Mouse (Mus musculus) ovary, adult 18-20 months (tissue): ENCODE measurements around the gene Fkbp8.

ENCODE experiments used
- DNase-seq: peaks from one replicate; pipeline ENCODE4 v3.0.0; 2022; ENCODE audit warnings: low spot score, mixed read lengths

The Fkbp8 gene

DNA sequence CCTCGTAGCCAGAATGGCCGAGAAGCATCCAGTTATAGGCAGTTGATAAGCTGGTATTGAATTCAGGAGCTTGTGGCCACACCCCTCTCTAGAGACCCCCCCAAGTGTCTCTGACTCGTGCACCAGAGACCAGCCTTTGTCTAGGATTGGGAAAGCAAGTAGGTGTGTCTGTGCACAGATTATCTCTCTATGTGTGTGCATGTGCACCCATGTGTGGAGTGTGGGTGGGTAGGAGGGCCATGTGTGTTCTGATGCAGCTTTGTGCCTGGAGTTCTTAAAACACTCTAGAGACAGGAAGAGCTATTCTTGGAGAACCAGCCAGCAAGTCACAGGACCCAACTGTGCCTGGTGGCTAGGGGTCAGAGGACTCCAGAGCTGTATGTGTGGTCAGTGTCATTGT, 33.0 kb downstream of the Fkbp8 start:
- DNase-seq = no peak

DNA sequence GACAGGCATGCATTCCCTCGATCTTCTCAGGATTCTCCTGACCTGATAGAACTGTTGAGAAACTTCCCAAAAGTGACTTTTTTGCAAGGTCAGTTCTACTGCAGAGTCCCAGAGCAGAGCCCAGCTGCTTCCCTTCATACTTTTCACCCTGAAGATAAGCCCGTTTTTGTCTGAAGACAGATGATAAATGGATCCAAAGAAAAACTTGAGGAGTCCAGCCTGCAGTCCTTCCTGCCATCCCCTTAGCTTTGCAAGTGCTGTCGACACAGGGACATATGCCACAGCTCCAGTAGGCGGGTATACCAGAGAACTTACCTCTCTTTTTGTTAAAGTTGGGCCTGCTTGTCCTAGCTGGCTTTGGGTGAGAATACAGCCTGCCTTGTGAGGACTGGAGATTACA, 33.8 kb downstream of the Fkbp8 start:
- no peak for DNase-seq

DNA sequence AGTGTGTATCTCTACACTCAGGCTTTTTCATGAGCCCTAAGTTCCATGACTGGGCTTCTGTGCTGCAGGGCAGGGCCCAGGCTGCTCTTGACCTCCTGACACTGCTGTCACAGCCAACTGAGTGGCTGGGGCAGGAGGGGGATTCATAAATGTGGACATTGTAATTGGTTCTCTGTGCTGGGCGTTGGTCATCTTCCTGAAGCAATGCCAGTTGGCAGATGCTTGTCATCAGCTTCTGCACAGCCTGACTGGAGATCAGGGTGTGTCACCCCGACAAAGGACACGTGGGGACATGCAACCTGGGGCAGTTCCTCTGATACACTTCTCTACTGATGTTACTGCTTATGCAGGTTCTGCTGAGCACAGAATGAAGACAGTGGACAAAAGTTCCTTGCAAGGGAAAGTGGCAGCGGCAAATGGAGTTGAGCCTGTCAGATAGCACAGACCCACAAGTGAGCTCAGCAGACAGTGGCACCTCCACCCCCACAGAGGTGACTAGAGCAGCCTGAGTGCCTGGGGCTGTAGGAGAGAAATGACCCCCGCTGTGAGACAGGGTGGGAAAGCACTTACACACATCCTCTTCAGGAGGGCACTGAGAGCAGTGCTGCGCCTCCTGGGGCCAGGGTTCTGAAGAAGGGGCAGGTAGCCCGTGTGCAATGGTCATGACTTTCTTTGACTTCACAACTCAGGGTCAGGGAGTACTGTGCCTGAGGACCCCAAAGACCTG, 34.4 kb downstream of the Fkbp8 start:
- DNase-seq = no peak

DNA sequence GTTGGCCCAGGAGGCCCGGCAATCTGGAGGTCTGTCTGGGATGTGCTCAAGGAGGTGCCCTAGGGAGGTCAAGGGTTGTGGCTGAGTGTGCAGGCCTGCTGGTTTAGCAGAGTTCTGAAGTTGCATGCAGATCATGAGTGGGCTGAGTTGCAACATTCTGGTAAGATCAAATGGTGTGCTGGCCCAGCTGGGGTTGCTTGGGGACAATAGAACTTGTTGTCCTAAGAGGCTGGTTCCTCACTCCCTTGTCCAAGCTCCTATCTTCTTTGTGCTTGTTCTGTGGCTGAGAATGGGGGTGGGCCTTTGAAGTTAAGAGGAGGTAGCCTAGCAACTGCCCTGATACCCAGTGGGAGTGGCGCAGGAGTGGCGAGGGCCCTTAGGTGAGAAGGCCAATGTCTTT, 35.3 kb downstream of the Fkbp8 start:
- no peak for DNase-seq

DNA sequence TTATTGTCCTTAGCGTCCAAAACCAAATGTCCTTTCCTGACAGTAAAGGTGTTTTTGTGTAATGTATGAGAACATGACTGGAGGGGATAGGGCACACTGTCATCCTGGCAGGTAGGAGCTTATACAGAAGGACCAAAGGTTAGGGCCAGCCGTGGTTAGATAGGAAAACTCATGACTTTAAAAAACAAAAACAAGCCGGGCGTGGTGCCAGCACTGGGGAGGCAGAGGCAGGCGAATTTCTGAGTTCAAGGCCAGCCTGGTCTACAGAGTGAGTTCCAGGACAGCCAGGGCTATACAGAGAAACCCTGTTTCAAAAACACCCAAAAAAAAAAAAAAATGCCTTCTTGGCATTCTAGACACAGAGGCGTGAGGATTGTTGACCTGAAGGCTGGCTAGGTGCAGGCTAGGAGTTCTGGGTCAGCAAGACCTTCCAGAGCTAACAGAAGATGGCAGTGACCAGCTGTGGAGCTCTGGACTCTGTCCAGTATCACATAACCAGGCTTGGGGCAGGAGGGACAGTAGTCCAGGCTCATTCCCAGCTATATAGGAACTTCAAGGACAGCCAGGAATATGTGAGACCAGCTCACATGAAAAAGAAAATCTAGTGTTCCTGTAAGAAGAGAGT, 36.4 kb downstream of the Fkbp8 start:
- DNase-seq = no peak

DNA sequence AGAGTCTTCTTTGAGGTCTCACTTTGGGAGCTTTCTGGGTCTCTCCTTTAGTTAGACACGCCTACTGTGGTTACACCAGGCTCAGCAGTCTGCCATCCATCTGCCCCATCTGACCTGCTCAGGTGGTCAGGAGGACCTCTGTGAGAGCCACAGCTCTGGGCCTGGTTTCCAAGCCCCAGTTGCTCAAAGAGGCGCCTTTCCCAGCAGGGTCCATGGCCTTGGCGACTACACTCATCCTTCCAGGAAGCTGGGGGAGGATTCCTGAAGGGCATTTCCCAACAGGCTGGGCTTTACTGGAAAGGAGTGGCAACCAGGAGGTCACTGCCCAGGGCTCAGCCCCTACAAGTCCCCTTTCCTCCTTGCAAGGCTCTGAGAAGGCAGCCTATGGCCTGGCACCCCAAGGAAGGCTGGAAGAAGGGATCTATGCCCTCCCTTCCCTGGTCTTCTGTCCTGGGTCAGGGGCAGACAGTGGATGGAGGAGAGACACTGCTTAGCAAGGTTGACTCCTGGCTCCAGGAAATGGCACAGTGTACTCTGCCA, 37.2 kb downstream of the Fkbp8 start:
- DNase-seq = no peak

DNA sequence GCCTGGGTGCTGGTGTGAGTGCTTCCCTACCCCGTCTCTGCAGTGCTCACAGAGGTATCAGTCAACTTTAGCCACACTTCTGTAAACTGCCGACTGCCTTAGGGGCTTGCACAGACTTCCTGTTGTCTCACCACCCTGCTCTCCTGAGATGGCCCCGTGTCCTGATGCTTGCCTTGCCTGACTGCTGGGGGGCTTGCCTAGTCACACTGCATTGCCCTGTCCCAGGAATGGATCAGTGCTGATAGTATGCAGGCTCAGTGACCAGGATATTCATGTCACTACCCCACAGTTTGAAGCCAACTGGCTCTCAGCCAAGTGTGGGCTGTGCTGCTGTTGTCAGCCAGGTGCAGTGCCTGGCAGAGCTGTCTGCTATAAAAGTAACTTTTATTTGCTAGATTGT, 38.0 kb downstream of the Fkbp8 start:
- no peak for DNase-seq

DNA sequence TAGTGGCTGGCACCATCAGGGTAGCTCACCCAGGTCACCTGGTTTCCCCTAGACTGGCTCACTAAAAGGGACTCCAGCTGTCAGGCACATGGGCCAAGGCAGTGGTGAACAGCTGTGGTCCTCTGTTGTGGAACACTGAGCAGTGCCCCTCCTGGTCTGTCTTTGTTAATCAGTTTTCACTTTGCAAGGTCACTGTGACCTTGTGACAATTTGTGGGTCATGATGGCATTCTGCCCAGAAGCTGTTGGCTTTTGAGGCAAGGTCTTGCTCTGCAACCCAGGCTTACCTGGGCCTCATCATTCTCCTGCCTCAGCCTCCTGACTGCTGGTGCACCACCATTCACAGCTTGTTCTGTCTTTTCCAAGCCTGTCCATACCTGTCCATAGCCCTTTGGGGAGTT, 42.8 kb downstream of the Fkbp8 start:
- DNase-seq = no peak

DNA sequence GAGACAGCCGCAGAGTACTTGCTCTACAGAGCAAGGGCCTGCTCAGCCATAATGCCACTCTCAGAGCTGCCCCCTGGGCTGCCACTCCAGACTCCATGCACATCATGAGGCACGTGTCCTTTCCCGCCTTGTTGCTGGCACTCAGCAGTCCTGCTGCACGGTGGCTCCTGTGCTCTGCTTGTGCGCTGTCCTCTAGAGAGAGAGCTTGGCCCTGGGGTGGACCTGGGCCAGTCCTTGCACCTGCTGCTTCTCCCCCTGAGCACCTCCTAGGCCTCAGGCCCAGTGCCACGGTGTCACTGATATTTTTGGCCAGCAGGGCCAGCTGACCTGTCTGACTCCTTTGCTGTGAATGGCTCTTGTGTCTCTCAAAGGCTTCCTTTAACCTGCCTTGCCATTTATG, 43.5 kb downstream of the Fkbp8 start:
- no peak for DNase-seq

DNA sequence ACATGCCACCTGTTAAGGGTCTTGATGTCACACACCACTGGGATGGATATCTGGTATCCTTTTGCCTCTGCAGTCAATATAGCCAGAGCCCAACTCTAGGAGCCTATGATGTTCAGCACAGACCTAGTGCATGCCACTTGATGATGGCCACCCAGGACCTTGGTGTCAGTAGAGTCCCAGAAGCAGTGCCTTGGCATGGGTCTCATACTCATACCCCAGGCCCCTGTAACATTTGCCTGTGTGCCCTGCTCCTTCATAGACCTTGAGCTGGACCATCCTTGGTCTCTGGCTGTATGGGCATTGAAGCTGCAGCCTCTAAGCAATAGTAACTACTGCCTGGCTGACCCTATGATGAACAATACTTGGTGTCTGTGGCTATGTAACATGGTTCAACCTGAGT, 46.8 kb downstream of the Fkbp8 start:
- no peak for DNase-seq

DNA sequence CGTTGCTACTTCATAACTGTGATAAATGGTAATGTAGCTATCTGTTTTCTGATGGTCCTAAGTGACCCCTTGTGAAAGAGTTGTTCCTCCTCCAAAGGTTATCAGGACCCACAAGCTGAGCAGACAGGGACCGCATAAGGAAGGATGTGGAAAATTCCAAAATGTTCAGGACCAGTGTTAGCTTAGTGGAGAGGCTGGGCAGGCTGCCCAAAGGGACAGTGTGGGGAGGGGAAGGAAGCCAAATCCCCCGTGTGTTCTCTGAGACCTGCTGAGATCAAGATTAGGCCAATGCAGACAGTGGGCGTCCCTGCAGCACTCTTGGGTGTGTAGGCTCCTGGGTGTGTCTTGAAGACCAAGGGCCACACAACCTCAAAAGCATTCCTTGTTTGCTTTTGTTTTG, 47.4 kb downstream of the Fkbp8 start:
- no peak for DNase-seq

DNA sequence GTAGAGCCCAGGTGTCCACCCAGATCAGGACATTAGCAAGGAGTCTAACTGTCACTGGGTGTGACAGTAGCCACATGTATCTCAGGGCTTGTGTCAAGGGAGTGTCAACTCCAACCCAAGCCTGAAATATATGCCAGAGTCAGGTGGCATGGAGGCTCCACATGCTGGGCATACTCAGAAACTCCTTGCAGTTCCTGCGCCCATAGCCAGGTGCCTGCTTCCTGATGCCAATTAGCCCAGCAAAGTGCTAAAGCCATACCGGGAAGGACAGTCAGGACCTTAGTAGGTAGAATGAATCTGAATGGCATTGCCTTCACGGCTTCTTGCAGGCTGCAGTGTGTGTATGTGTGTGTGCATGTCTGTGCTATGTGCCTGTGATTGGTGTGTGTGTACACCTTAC, 49.7 kb downstream of the Fkbp8 start:
- DNase-seq = no peak

DNA sequence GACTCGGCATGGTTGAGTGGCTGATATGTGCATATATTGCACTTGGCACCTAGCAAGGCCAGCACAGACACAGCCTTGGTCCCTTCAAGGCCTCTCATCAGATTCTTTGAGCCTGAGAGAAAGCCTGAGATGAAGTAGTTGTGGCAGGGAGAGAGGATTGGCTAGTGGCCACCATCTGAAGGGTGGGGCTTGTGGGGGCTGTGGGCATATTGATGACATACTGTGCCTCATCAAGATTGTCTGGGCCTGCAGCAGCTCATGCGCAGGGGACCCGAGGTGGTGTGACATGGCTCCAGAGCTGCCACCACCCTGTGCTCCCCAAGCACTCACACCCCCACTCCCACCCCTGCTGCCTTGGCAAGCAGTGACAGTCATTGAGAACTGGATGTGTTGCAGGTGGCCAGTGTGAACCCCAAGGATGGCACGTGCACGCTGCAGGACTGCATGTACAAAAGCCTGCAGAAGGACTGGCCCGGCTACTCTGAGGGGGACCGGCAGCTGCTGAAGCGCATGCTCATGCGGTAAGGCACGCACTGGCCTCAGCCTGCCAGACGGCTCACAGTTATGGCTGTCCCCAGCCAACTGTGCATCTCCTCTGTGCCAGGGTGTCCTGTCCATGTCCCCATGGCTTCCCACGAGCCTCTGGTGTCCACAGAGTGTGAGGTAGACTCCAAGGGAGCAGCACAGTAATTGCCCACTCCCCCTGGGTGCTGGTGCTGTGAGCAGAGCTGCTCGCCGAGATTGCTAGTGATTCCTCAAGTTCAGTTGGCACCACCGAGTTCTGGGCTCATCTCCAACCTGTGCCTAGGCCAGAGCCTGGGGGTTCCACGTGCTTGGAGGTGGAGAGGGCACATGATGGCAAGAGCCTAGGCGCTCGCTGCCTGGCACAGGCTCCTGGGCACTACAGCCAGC, 56.2 kb downstream of the Fkbp8 start:
- DNase-seq = no peak

DNA sequence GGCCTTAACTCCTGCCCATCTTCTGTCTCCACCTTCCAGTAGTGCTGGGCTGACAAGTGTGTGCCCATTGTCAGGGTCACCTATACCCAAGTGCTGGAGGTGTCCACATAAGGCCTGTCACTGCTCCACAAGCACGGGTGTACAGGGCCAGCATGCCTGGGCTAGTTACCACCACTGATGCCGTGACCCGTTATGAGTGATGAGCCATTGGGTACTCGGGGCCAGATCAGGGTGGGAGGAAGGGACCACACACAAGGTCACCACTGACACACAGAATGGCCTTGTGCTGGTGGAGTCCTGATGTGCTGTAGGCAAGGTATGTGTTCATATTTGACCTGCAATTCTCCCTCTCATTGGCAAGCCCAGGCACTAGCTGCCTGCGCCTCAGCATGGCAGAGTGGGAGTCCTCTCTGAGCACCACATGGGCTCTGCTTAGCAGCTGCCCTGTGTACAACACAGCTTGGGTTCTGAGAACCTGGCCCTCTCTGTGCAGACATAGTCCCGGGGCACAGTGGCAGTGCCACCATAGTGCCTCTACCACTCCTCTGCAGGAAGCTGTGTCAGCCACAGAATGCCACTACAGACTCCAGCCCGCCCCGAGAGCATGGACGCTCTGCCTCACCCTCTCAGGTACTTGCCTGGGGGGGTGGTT, 57.2 kb downstream of the Fkbp8 start:
- no peak for DNase-seq
